Mouse (Mus musculus) c-Kit-positive CD71-negative TER-119-negative erythroid progenitor cells, embryonic 14.5 days (primary cell): ENCODE results near the gene Gfi1b.
A peak's percentile ranks its signal among the peaks of the same experiment; 100 is the strongest.

Experiments
- DNase-seq: peaks from one replicate; pipeline ENCODE4 v3.0.0-alpha.2; 2013; ENCODE audit warnings: low read depth

Gene Gfi1b

DNA sequence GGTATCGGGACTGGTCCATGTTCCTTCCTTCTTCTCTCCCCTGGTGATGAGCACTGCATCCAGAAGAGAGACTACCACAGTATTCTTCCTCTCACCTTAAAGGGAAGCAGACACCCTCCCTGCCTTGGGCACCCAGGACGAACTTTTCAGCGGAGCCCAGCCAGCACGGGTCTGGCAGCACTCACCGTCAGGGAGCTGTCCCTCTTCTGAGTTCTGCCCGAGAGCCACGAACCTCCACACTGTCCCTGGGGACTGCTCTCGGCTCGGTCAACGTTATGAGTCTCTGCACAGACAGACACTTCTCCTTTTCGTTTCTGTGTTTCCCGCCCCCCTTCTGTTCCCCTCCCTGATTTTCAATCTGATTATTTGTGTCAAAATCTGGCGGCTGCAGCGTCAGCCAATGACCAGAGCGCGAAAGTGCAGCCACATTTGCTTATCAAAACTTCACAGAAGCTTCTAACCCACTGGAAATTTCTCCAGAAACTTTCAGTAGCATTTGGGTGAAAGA is at the start of gene Gfi1b:
Gfi1b (minus strand) TSS at position 319 of the 508 bp plus-strand sequence.
- DNase-seq = no peak

GRCm38 (mm10) chr2:28671438-28671837 is 49.7 kb upstream of the Gfi1b start:
- DNase-seq = no peak

DNA sequence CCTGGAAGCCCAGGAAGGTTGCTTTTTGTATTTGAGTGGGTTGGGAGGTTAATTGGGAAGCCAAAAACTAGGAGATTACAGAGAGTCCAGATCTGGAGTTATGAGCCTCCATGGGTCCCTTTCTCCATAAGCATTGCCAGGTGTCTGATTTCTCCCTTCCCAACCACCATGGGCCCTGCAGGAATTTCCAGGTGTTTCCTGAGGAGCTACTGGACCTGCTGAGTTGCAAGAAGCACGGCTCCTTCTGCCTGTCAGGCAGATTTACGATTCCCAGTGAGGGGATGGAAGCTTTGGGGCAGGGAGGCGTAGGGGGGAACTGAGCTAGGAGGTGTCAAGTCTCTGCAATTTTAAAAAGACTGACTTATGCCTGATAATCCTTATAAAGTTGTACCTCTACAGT is 44.0 kb upstream of the Gfi1b start:
- DNase-seq = no peak

GRCm38 (mm10) chr2:28662891-28663290 is 41.1 kb upstream of the Gfi1b start:
- no peak for DNase-seq

DNA sequence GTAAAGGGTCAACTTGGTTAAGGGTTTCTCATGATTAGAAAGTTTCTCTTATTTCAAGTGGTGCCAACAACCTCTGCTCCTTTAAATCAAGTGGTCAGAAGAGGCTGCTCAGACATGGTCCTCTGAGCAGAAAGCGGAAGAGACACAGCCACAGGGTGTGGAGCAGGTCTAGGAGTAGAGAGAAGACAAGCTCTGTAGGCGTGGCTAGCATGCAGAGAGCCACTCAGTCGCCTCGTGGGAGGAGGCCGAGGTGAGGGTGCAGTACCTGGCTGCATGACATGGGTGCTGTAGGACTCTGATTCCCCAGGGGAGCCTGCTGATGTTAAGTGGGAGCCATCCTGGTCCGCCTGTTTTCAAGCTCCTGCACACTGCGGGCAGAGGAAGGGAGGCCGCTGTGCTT is 34.4 kb upstream of the Gfi1b start:
- no peak for DNase-seq

DNA sequence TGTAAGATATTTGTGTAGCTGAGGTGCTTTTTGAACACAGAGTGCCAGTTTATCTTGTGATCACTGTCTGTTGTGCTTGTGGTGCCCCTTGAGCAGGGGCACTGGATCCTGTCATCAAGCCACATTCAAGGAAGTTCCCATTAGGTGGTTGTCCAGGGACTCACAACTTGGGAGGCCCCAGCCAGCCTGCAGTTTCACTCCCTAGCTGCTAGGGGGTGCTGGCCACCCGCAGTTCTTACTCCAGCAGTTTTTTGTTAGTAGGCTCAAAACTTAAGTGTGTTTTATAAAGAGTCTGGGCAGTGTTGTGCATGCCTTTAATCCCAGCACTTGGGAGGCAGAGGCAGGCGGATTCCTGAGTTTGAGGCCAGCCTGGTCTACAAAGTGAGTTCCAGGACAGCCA is 32.5 kb upstream of the Gfi1b start:
- no peak for DNase-seq

DNA sequence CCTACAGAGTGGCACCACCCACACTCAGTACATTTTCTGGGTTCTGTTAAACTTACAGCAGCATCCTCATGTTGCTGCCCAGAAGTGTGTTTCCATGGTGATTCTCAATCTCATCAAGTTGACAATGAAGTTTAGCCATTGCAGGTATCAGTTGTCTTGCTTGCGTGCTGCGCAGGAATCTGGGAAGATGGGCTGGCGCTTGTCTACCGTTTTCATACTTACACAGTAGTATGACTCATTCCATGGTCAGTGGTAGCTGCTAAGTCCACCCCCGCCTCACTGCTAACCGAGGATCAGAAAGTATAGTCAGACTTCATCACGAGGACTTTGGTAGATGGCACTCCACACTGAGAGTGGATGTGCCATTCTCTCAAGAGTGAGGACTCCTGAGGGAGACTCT is 31.6 kb upstream of the Gfi1b start:
- DNase-seq = no peak

GRCm38 (mm10) chr2:28650526-28650925 is 28.7 kb upstream of the Gfi1b start:
- DNase-seq = no peak

GRCm38 (mm10) chr2:28643081-28643480 is 21.3 kb upstream of the Gfi1b start:
- no peak for DNase-seq

- no peak for DNase-seq
Measured at GRCm38 (mm10) chr2:28641435-28641941, 19.7 kb upstream of the Gfi1b start.

- DNase-seq = peak; percentile 95
Measured at GRCm38 (mm10) chr2:28640461-28641424, 19.0 kb upstream of the Gfi1b start, which contains the start of gene Tsc1. Gene Tsc1, plus strand, starts transcription at chr2:28641228.

- no peak for DNase-seq
Measured at GRCm38 (mm10) chr2:28639794-28640193, 18.0 kb upstream of the Gfi1b start.

DNA sequence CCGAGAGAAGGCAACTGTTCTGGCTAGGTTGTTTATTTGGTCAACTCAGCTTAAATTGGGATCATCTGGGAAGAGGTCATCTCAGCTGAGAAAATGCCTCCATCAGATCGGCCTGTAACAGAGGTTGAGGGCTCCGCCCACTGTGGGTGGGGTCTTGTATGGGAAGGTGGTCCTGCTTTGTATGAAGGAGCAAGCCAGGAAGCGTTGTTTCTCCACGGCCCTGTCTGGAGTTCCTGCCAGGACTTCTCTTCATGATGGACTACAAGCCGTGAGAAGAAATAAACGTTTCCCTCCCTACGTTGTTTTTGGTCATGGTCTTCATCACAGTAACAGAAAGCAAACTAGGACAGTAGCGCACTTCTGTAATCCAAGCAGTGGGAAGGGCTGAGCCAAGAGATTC is 17.1 kb upstream of the Gfi1b start:
- DNase-seq = no peak

- DNase-seq = no peak
Measured at GRCm38 (mm10) chr2:28638352-28638751, 16.6 kb upstream of the Gfi1b start.

GRCm38 (mm10) chr2:28637106-28637845 is 15.5 kb upstream of the Gfi1b start:
- no peak for DNase-seq

DNA sequence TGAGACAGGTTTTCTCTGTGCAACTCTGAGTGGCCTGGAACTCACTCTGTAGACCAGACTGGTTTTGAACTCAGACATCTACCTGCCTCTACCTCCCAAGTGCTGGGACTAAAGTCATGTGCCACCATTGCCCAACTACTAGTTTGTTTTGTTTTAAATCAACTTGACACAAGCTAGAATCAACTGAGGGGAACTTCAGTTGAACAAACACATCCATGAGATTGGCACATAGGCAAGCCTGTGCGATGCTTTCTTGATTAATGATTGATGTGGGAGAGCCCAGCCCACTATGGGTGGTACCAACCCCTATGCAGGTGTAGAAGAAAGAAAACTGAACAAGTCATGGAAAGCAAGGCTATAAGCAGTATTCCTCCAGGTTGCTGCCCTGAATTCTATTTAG is 13.4 kb upstream of the Gfi1b start:
- no peak for DNase-seq

DNA sequence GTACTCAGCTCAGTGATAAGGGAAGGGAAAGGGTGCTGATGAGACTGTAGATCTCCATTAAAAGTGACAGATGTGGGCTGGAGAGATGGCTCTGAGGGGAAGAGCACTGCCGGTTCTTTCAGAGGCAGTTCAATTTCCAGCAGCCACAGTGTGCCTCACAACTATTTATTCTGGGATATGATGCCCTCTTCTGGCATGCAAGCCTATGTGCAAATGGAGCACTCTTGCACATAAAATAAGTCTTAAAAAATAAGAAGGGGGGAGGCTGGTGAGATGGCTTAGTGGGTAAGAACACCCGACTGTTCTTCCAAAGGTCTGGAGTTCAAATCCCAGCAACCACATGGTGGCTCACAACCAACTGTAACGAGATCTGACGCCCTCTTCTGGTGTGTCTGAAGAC is 11.4 kb upstream of the Gfi1b start:
- DNase-seq = no peak

DNA sequence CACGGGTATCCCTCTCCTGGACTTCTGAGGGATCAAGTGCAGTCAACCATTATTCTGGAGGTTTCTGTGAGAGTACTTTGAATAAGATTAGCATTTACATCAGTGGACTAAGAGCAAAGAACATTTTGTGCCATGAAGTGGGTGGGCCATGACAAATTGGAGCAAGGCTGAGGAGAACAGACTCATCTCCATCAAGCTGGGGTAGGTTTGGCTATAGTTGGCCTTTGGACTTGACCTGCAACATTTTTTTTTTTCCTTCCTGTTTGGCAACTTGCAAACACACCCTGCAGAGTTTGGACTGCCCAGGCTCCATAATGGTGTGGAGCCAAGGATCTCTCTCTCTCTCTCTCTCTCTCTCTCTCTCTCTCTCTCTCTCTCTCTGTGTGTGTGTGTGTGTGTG is 10.8 kb upstream of the Gfi1b start:
- DNase-seq = no peak

DNA sequence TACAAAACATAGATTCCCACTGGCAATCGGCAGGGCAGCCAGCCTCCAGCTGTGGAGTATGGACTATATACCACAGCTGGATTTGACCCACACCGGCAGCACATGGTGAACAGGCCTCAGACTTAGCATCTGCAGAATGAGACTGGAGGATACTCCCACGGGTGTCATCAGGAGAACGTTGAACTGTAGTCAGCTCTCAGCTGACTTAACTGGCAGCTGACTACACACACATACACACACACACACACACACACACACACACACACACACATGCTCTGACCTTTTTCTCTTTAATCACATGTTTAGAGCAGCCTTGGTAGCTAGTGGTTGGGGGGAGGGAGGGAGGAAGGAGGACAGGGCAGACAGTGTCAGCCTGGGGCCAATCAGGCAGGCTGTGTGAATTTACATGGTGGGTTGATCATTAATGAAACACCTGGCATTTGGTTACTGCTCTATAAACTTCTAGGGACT is 8.2 kb upstream of the Gfi1b start:
- DNase-seq = no peak

DNA sequence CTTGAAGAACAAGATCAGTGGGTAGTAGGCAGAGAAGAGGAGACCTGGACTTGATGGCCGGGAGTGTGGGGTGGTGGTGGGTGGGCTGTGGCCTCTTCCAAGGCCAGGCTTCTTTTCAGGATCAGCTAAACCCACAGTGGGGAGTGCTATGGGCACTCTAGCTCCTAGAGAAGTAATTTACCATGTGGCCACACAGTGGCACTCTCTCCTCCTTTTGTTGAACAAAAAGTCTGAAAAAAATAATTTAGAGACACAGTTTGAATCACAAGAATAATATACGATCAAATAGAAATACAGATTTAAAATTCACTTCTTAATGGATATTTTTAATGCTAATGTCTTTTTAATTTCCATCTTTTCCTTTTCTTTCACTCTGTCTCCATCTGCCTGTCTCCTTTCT is 6.3 kb upstream of the Gfi1b start:
- DNase-seq = no peak

DNA sequence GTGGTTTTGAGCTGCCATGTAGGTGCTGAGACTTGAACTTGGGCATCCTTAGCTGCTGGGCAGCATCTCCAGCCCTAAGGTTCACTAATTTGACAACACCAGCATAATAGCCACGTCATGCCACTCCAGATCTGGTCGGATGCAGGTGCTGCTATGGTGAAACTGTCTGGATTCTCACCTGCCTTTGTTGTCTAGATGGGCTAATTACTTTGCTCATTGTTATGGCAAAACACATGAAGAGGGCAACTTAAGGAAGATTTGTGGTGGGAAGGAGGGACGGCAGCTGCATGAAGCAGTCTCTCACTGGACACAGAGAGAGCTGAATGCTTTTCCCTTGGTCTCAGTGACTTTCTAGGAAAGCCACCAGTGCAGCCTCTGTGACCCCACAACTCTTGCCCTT is 4.3 kb upstream of the Gfi1b start:
- DNase-seq = no peak

DNA sequence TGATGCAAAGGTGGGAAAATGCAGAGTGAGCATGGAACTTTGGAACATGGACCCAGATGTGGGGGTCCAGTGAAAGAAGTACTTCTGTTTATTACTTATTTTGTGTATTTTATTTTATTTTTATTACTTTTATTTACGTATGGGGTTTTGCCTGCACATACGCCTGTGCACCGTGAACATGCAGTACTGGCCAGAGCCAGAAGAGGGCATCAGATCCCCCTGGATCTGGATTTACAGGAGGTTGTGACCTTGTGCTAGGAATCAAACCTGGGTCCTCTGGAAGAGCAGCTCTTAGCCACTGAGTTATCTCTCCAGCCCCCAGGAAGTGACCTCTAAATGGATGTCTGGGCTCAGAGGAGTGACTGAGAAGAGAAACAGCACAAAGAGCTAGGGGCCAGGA is 3.1 kb upstream of the Gfi1b start:
- DNase-seq = no peak
